Mouse (Mus musculus): ENCODE measurements around the gene Pde7b. TPM values are rescaled to one million over a fixed set of nuclear protein-coding genes. Genes with fewer than 3 reads are reported as not detected.

The Pde7b gene
- total RNA-seq, 1 experiment from 2014 or later, result 1.6 TPM

DNA sequence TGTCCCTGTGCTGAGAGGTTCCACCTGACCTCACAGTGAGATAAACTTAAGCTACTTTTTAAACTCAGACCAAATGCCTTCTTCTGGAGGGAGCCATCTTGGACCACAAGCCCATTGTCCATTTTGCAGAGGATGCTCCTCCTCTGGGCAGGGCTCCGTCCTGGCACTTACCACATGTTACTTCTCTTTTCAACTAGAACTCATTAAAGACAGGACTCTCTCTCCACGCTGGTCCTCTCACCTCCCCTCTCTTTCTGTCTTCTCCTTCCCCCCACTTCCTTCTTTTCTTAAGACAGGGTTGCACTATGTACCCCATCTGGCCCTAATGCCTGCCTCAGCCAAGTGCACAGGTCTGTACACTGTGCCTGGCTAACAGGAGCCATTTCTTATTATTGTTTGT is 217.8 kb downstream of the Pde7b start:
- peak; percentile 50 for ATAC-seq (replicated peaks; ENCODE audit: low read depth, poor library complexity, severe bottlenecking)

DNA sequence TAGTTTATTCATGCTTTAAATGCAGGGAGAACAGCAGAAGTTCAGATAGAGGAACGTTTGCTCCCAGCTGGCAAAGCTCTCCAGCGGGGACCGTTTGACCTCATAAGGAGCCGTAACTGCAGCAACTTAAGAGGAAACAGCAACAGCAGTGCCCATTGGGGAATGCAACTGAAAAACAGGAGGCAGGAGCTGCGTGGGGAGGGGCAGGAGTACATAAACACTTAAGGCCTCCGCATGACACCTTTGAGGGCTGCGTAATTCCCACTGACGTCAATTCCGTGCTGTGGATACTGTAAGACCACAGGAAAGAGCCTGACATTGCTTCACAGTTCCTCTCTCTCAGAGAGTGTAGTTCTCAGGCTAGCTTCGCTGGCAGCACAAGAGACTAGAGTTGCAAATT is 219.4 kb downstream of the Pde7b start:
- ATAC-seq (replicated peaks; ENCODE audit: low read depth, poor library complexity, severe bottlenecking), result no peak

DNA sequence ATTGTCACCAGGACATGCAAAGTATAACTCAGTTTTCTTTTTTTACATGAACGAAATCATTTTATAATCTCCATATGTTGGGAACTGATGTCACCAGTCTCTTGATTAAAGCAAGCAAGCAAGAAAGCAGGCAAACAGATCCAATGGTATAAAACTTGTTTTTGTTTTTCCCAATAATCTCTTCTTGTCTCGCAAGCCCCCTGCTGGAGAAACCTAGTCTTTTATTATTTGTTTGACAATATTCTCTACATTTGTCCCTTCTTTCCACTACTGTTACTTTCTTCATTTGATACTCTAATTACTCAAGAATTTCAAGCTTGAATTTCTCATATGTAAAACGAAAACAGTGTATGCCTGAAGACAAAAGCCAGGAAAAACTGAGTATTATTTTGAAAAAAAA is 220.1 kb downstream of the Pde7b start:
- no peak for ATAC-seq (replicated peaks; ENCODE audit: low read depth, poor library complexity, severe bottlenecking)

DNA sequence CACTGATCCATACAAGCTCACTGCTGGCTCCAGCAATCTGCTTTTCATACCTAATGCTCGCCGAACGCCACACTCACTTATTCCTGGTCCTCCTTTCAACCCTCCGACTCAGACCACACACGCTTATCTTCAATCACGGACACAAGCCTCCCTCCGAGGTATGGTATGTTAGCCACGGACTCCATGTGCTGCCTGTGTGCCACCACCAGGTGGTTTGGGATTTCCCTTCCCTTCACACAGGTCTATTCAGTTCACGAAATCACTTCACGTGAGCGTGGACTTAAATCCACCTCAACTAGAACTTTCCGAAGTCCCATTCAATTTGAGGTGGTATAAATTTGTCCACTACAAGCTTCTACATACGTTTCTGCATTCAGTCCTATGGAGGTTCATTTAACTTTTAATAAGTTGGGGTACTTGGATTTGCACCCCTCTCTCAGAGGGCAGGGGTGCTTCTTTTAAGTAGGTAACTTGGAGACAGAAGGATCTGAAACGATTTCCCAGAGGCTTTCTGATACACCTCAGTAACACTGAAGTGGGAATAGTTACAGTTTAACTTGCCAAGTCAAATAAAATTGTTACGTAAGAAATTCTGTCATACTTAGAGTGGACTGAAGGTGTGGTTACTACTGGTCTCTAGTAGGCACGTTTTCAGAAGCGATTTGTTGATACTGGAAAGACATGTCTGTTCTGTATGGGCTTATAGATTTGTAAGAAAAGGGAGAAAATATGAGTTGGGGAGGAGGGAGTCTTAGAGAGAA is 221.4 kb downstream of the Pde7b start:
- no peak for ATAC-seq (replicated peaks; ENCODE audit: low read depth, poor library complexity, severe bottlenecking)

DNA sequence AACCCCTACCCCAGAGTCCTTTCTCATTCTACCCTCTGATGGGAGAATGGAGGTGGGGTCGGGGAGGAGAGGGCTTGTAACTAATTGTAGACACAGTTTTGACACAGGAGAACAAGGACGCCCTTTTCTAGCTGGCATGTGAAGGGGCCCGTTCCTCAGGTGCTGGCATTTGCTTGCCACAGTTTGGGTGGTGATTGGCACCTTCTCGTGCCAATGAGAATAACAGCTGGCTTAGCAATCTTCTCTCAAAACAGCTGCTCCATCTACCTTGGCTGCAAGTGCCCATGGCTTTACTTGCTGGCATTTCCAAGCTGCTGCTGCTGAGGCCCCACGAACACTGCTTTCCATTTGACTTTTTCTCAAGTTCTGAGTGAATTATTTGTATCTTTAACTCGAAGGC is 223.7 kb downstream of the Pde7b start:
- ATAC-seq (replicated peaks; ENCODE audit: low read depth, poor library complexity, severe bottlenecking), result no peak

DNA sequence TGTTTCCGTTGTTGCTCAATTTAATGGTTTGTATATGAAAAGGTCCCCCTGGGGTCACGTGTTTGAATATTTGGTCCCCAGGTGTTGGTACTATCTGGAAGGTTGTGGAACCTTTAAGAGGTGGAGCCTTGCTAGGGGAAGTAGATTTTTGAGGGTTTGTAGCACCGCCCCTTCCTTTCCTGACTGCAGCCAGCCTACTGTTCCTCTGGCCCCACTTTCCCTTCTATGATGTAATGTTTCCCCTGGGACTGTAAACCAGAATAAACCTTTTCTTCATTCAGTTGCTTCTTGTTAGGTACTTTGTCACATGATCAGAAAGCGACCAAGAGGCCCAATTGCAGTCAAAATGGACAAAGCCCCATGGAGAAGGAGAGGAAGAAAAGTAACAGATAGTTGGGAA is 229.8 kb downstream of the Pde7b start:
- no peak for ATAC-seq (replicated peaks; ENCODE audit: low read depth, poor library complexity, severe bottlenecking)

DNA sequence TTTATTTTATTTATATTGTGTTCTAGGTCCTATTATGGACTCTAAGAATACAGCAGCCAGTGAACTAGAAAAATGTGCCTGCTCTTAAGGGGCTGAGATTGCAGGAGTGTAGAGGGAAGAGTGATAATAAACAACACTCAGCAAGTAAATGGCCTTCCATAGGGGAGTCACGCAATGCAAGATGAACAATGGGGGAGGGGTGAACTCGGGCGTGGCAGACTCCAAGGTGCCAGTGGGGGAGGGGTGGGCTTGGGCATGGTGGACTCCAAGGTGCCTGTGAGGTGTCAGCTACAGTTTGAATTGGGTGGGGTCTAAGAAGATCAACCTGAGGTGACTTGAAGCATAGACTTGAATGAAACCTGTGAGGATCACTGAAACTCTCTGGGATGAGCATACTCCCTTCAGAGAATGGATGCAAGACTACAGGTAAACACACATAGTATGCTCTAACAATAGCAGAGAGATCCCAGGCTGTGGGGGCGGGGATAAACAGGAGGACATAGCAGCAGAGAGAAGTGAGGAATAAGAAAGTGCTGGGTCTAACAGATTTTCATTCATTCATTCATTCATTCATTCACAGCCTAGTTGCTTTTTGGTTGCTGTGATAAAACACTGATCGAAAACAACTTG is 230.9 kb downstream of the Pde7b start:
- ATAC-seq (replicated peaks; ENCODE audit: low read depth, poor library complexity, severe bottlenecking), result no peak

DNA sequence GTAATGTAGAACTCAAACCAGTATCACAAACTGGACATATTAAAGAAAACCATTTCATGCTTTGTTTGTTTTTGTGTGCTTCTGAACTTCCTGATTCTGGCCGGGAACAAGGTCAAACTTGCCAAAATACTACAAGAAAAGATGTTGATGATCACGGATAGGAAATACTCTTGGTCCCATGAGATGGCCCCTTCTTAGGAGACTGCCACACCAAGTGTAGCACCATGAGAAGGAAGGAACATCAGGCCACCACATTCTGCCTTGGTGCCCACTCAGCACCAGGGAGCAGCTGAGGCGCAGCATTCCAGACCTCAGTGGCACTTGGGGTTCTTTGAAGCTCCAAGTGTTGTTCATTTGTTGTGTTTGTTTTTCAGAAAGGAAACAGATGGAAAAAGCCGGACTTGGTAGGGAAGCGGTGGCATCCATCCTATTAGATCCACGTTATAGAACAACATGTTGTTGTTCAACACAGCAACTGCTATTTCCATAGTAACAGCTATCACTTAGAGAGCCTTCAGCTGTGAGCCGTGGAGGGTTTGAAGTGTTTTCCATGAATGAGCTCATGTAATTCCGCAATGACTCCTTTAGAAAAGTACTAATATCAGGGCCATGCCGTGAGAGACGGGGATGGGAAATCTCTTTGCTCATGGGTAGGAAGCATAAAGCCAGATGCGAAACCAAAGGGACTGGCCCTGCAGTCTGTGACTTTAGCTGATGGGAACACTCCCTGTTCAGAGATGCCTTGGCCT is 232.5 kb downstream of the Pde7b start:
- no peak for ATAC-seq (replicated peaks; ENCODE audit: low read depth, poor library complexity, severe bottlenecking)

DNA sequence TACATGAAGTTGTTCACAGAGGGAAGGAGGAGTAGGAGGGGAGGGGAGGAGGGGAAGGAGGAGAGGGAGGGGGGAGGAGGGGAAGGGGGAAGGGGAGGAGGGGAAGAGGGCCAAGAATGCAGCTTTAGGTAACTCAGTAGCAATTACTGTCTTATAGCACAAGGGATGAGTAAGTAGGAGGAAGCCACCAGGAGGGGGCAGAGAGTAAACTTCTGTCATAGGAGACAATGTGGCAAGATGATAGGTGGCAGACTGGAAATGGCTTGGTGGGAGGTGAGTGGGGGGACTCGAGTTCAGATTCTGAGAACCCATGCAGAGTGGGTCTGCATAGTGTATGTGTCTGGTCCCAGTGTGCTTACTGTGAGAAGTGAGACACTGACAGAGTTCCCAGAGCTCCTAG is 234.1 kb downstream of the Pde7b start:
- ATAC-seq (replicated peaks; ENCODE audit: low read depth, poor library complexity, severe bottlenecking), result no peak

DNA sequence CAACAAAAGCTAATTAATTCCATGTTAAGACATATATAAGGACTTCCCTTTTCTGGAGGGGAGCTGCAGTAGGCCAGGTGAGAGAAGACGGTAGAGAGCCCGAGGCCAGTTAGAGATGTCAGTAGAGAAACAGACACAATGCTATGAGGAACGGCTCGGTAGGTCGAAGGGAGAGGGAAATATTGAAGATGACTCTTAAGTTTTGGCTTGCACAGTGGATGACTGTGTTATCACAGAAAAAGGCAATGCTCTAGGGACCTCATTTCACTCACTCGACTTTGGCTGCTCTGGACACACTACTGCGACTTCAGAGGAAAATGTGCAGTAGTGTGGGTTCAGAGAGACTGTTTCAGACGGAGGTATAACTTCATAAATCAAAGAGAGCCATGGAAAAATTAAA is 234.6 kb downstream of the Pde7b start:
- ATAC-seq (replicated peaks; ENCODE audit: low read depth, poor library complexity, severe bottlenecking), result no peak

DNA sequence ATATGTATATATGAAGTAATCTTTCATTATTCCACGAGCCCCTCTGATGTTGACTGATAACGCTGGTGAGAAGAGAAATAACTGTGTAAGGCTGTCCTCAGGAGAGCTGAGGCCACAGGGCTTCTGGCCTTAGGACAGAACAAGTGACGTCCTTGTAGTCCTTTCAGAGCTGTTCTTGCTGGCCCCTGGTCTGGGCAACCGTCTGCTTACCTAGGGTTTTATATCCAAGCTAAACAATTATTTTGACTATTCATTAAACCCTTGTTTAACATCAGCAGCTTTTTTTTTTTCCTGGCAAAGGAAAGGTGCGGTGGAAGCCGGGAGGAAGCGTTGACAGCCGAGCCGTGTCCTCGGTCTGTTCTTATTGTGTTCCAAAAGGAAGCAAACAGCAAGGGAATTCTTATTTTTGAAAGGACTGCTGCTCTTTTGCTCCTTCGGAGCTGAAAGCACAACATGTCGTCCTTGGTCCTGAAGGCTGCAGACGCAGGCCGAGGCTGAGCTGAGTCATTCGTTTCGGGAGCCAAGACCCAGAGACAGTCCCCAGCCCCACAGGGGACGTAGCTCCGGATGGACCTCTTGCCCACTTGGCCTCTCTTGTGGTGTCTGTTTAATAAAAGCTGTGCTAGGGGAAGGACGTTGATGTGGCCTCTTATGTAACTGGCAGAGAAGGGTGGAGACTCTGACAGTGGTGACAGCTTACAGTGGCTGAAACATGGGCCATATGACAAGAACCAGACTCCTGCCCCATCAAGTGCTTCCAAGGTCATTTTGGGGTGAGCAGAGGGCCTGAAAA is 238.2 kb downstream of the Pde7b start:
- no peak for ATAC-seq (replicated peaks; ENCODE audit: low read depth, poor library complexity, severe bottlenecking)

DNA sequence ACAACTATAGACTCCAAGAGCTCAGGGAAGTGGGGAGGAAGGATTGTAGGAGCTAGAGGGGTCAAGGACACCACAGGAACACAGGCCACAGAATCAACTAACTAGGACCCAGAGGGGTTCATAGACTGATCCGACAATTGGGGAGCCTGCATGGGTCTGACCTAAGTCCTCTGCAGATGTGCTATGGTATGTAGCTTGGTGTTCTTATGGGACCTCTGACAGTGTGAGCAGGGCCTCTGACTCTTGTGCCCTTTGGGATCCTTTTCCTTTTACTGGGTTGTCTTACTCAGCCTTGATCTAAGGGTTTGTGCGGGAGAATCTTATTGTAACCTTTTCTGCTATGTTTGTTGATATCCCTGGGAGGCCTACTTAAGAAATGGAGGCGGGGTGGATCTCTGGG is 239.1 kb downstream of the Pde7b start:
- no peak for ATAC-seq (replicated peaks; ENCODE audit: low read depth, poor library complexity, severe bottlenecking)

DNA sequence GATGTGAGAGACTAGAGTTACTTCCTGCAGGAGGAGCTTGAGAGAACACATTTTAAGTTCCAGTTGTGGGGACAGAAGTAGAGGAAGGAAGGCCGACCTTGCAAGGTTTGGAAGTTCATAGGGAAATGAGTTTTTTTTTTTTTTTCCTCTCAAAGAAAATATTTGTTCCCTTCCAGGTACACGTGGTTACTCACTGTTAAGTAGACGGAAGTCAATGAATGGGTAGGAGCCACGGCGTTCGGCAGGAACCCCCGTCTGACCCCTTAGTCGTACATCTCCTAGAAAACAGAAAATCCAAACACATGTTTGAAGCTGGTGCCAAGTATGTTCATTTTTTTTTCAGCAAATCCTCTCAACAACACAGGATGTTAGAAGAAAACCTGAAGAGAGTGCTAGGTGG is 245.4 kb downstream of the Pde7b start:
- ATAC-seq (replicated peaks; ENCODE audit: low read depth, poor library complexity, severe bottlenecking), result no peak

DNA sequence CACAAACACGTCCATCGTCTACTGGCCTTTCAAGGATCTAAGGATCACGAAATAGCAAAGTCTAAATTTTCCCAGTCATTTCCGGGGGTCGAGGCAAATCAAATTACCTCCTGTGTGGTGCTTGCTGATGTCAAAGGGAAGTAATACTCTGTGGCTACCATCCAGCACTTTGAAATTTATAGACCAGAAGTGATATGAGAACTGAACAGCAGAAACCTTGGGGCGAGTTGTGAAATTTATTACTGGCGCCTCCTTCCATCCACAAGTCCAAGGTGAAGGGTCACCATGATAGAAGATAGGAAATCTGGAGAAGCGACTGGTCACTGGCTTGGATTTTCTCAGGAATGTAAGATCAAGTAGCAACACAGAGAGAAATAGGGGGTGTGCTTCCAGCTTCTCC is 246.4 kb downstream of the Pde7b start:
- ATAC-seq (replicated peaks; ENCODE audit: low read depth, poor library complexity, severe bottlenecking), result no peak

DNA sequence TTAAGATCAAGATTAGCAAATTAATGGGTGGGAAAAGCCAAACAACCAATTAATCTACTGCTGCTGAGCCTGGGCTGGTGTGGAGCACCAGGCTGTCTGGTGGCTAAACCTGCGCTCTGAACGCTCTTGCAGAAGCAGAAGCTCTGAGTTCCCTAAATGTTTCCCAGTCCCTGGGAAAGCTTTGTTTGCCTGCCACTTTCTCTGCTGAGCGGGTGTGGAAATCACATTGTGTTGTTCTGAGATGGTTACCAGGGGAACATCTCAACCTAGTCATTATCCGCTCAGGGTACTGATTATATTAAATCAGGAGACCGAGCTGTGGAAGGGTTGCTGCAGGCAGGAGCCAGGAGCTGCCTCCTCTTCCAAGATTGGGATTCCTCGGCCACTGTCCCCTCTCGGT is 250.0 kb downstream of the Pde7b start:
- ATAC-seq (replicated peaks; ENCODE audit: low read depth, poor library complexity, severe bottlenecking), result no peak

DNA sequence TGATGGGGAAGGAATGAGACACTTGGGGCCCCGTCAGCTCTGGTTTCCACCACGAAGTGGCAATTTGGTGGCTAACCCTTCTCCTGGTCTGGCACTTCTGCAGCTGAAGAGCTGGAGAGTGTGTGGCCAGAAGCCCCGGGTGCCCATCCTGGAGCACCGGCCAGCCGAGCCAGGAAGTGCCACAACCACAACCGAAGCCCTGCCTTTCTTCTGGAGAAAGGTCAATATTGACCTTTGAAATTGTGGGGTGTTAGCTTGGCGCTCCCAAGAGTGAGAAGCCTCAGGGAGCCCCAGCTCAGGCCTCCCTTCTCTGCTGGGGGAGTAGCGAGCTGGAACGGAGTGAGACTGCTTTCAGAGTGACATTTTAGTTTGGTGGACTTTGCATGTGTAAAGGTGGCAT is 250.8 kb downstream of the Pde7b start:
- no peak for ATAC-seq (replicated peaks; ENCODE audit: low read depth, poor library complexity, severe bottlenecking)

DNA sequence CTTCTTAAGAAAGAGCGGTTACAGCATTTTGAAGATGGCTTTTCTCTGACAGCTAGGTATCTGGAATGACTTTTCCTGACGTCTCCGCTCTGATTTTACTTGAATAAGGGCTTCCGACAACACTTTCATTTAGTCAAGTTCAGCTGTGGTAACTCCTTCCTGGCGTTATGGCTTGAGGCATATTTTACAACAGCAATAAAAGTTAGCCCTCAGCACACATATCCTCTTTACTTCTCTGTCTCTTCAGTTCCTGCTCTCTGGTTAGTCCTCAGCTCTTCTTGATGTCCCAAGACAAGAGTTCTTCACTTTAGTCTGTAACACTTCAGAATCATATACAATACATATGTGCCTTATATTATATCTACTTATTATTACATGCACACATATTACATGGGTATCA is 251.4 kb downstream of the Pde7b start:
- ATAC-seq (replicated peaks; ENCODE audit: low read depth, poor library complexity, severe bottlenecking), result no peak

DNA sequence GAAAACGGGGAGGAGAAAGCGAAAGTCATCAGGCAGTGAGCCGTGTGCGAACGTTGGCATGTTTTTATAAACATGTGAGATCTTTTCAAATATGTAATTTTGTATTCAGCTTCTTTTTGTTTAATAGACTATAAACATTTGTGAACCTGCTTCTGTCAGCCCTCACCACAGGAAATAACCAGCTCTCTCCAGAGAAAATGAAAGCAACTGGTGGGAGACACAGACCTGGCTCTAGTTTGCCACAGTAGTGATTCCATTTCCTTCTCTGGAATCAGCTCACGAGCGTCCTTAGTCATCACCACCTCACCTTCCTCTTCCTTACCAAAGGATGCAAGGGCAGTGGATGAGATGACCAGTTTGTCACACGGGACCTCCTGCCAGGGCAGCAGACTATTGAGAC is 252.9 kb downstream of the Pde7b start:
- ATAC-seq (replicated peaks; ENCODE audit: low read depth, poor library complexity, severe bottlenecking), result peak; percentile 58; the same call in 1 of the 2 replicates

DNA sequence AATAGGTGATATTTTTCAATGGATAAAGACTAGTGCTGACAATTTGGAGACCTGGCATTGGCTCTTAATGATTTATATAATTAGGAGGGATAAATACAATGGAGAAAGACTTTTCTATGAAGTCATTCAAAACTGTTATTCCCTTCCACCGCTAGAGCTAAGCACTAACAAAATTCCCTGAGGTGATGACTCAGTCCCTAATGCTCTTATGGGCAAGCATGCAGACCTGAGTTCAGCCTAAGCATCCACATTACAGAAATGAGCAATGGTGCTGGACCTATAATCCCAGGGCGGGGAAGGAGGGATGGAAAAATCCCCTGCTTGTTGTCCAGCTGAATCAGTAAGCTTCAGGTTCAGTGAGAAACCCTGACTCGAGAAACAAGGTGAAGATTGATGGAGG is 260.2 kb downstream of the Pde7b start:
- no peak for ATAC-seq (replicated peaks; ENCODE audit: low read depth, poor library complexity, severe bottlenecking)

DNA sequence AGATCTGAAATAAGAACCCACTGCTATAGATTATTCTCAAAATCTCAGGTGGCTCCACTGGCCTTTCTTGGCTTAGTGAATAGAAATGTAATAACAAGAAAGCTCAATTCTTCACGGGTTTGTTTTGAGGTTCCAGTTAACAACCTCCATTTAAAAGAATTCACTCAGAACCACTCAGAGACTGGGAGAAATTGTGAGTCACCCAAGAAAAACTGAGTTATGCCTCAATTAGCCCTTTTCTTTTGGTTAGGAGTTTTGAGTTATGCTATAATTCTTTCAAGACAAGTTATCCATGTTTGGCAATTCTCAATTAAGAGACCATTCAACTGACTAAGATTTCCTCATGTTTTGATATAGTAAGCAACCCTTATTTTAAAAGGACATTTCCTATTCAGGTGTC is 260.9 kb downstream of the Pde7b start:
- no peak for ATAC-seq (replicated peaks; ENCODE audit: low read depth, poor library complexity, severe bottlenecking)

DNA sequence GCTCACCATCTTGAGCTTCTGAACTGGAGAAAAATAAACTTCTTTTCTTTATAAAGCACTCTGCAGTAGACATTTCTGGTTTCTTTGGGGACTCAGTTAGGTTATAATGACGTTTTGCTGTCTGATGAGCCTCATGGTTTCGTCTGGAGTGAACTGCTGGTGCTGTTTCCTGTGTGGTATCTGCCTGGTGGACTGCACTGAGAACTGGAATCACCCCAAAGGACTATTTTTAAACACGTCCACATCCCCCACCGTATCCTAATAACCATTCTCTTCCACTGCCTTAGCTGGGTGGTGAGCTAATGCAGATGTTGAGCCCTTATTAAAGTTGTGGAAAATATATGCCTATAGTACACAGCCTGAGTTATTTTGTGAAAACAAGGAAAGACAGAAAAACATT is 262.3 kb downstream of the Pde7b start:
- ATAC-seq (replicated peaks; ENCODE audit: low read depth, poor library complexity, severe bottlenecking), result peak; percentile 71
